Mouse (Mus musculus) MEL (cell line): ENCODE data around the gene Adra1d.

Experiments
- EP300 ChIP-seq, 2 experiments: IDR thresholded peaks; 2 replicates each; pipeline ENCODE4 v1.6.1; 2011; ENCODE audit warnings: improper control_type of control experiment in 2 of 2, low read length in 2 of 2, low read depth in 1 of 2, mild to moderate bottlenecking in 1 of 2
- GATA1 ChIP-seq: IDR thresholded peaks from 2 replicates; pipeline ENCODE4 v1.6.1; 2011; ENCODE audit warnings: low read depth, low read length, improper control_type of control experiment
- MAFK ChIP-seq: IDR thresholded peaks from 2 replicates; pipeline ENCODE4 v1.6.1; 2011; ENCODE audit warnings: low read depth, mild to moderate bottlenecking, low read length, improper control_type of control experiment, borderline replicate concordance
- MAZ ChIP-seq: IDR thresholded peaks from 2 replicates; pipeline ENCODE4 v1.6.1; 2012; ENCODE audit warnings: low read depth, mild to moderate bottlenecking, inconsistent platforms, low read length, improper control_type of control experiment
- MYC ChIP-seq: IDR thresholded peaks from 2 replicates; pipeline ENCODE4 v1.6.1; 2011; ENCODE audit warnings: low read depth, mild to moderate bottlenecking, low read length, improper control_type of control experiment, moderate library complexity
- NRF1 ChIP-seq: IDR thresholded peaks from 2 replicates; pipeline ENCODE4 v1.6.1; 2014; ENCODE audit warnings: low read depth, mild to moderate bottlenecking, inconsistent platforms, low read length, improper control_type of control experiment, moderate library complexity; ENCODE audit not compliant: poor library complexity, insufficient read depth, severe bottlenecking
- POLR2A ChIP-seq, 2 experiments: IDR thresholded peaks; 2 replicates each; pipeline ENCODE4 v1.6.1; 2011 to 2012; ENCODE audit warnings: low read length in 2 of 2, mild to moderate bottlenecking in 2 of 2, control low read depth in 1 of 2, improper control_type of control experiment in 1 of 2, low read depth in 1 of 2, moderate library complexity in 1 of 2; ENCODE audit not compliant: control insufficient read depth in 1 of 2, insufficient read depth in 1 of 2, poor library complexity in 1 of 2
- SIN3A ChIP-seq: IDR thresholded peaks from 2 replicates; pipeline ENCODE4 v1.6.1; 2012; ENCODE audit warnings: low read length, improper control_type of control experiment, inconsistent platforms

GRCm38 (mm10) chr2:131505431-131505830 lies 56.7 kb downstream of the Adra1d start:
- TF ChIP-seq GATA1 (no peak), MAZ (no peak), EP300 (IDR thresholded peaks at IDR 0.05; ENCODE audit: low read depth in 1 of 2, low read length in 2 of 2) (no peak), SIN3A (no peak), MAFK (no peak), MYC (no peak), POLR2A (IDR thresholded peaks at IDR 0.05; ENCODE audit: control insufficient read depth in 1 of 2, insufficient read depth in 1 of 2, low read depth in 1 of 2, low read length in 2 of 2, poor library complexity in 1 of 2) (no peak), NRF1 (no peak)
